8 mouse cellular contexts compared by ENCODE assay signal in the genomic region with DNA sequence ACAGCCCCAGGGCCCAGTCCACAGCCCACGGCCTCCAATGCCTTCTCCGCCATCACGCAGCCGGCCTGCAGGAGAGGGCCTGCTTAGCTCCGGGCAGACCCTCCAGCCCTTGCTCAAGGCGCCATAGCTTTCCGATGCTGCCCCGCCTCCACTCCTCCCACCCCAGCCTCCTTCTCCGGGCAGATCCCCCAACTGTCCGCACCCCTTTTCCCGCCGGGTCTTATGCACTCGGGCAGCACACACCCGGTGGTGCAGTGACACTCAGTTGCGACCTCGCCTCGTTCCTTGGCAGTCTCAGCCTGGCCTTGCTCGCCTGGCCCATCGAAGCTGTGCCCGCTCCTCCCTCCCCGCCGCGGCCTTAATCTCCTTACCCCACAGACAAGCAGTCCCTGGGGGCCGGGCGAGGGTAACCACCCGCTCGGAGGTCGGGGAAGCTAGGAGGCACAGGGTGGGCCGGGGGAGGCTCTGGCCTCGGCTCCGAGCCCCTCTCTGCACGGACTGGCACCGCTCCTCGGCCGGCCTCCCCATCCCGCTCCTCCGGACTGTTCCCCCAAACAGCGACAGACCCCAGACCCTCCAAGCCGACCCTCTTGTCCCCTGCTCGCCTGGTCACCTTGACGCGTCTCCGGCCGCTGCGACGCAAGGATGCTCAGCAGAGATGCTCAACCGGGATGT. TPM values are rescaled to one million over a fixed set of nuclear protein-coding genes. Genes with fewer than 3 reads are reported as not detected.
DNase-seq lines count a peak whose midpoint lies in the region; ATAC-seq and TF ChIP-seq lines count a peak whose summit lies in the region.

No protein-coding gene starts in this region.

- peaks cover 21% of the 10 kb centered on the region for H3K36me3 ChIP-seq in embryonic facial prominence, embryonic 14.5 days (ENCODE audit: control insufficient read depth, insufficient read depth, low read length)
- peaks cover 13% of the 10 kb centered on the region; the same call in 1 of the 2 replicates for H3K36me3 ChIP-seq in intestine, embryonic 14.5 days (ENCODE audit: control insufficient read depth, insufficient read depth, low read length)
- peaks cover 30% of the 10 kb centered on the region for H3K36me3 ChIP-seq in midbrain, embryonic 10.5 days
- H3K36me3 ChIP-seq in splenic B cell, adult 2 months (ENCODE audit: control insufficient read depth, insufficient read depth, low read length, poor library complexity, severe bottlenecking) = peaks cover 2% of the 10 kb centered on the region; the same call in 1 of the 2 replicates

- peak overlapping the region; percentile 80 for H3K4me2 ChIP-seq in embryonic facial prominence, embryonic 14.5 days (ENCODE audit: low read depth, low read length)
- peak overlapping the region; percentile 97 for H3K4me2 ChIP-seq in intestine, embryonic 14.5 days (ENCODE audit: low read length)

- DNase-seq in left cerebral cortex, adult 2 months (ENCODE audit: extremely low spot score in 1 of 2, low spot score in 2 of 2) = peak in 1 of 2 experiments; percentile 47
- DNase-seq in left cerebral cortex, adult 9 months (ENCODE audit: low spot score in 2 of 2) = no peak
- DNase-seq in brain, embryonic 14.5 days (ENCODE audit: low read depth) = peak; percentile 71
- DNase-seq in embryonic facial prominence, embryonic 14.5 days (ENCODE audit: low spot score) = peak; percentile 39
- DNase-seq in intestine, embryonic 14.5 days (ENCODE audit: low spot score) = peak; percentile 80
- no peak for DNase-seq in midbrain, embryonic 10.5 days (ENCODE audit: low spot score)
- DNase-seq in splenic B cell, adult 2 months (ENCODE audit: low read depth, low spot score) = peak; percentile 29
- DNase-seq in gastrocnemius, postnatal 14 days = no peak

- H3K4me1 ChIP-seq in embryonic facial prominence, embryonic 14.5 days (ENCODE audit: control insufficient read depth, insufficient read depth, low read length) = peaks cover 11% of the 10 kb centered on the region; the same call in 1 of the 2 replicates
- H3K4me1 ChIP-seq in intestine, embryonic 14.5 days (replicated peaks; ENCODE audit: control insufficient read depth, insufficient read depth, low read length) = peaks cover 14% of the 10 kb centered on the region; the same call in 1 of the 2 replicates
- H3K4me1 ChIP-seq in midbrain, embryonic 10.5 days = peaks cover 40% of the 10 kb centered on the region

- TF ChIP-seq POLR2A in brain, embryonic 14.5 days (IDR thresholded peaks at IDR 0.05; ENCODE audit: borderline replicate concordance, extremely low read depth, insufficient read depth, insufficient read length, poor library complexity, severe bottlenecking) = 0 out of 2 replicates have a peak, but pooled peaks have one; percentile 2

- H3K9ac ChIP-seq in embryonic facial prominence, embryonic 14.5 days (ENCODE audit: low read depth, low read length) = peak overlapping the region; percentile 74
- H3K9ac ChIP-seq in intestine, embryonic 14.5 days (ENCODE audit: low read length) = peak overlapping the region; percentile 58

- peak overlapping the region; percentile 90 for H3K4me3 ChIP-seq in left cerebral cortex, adult 2 months
- H3K4me3 ChIP-seq in embryonic facial prominence, embryonic 14.5 days (ENCODE audit: low read depth, low read length) = peak overlapping the region; percentile 55
- peak overlapping the region; percentile 62 for H3K4me3 ChIP-seq in intestine, embryonic 14.5 days (ENCODE audit: low read depth, low read length)
- peak overlapping the region; percentile 82 for H3K4me3 ChIP-seq in midbrain, embryonic 10.5 days

- ATAC-seq in embryonic facial prominence, embryonic 14.5 days (ENCODE audit: low read depth) = peak; percentile 62
- ATAC-seq in intestine, embryonic 14.5 days (replicated peaks; ENCODE audit: low FRiP score, low TSS enrichment, low read depth) = peak; percentile 41

- H3K27me3 ChIP-seq in embryonic facial prominence, embryonic 14.5 days (replicated peaks; ENCODE audit: control insufficient read depth, insufficient read depth, low read length) = peaks cover 34% of the 10 kb centered on the region
- H3K27me3 ChIP-seq in intestine, embryonic 14.5 days (replicated peaks; ENCODE audit: control insufficient read depth, insufficient read depth, low read length) = peaks cover 27% of the 10 kb centered on the region; the same call in 1 of the 2 replicates
- peaks cover 46% of the 10 kb centered on the region for H3K27me3 ChIP-seq in midbrain, embryonic 10.5 days (ENCODE audit: low read depth, poor library complexity, severe bottlenecking)
- H3K27me3 ChIP-seq in splenic B cell, adult 2 months (ENCODE audit: control insufficient read depth, insufficient read depth, low read length, poor library complexity, severe bottlenecking) = no peaks in the 10 kb centered on the region

- intact Hi-C loops in left cerebral cortex, adult 2 months (cut with DNase I) = loop anchor here (1.0 kb wide), 1 partner anchor 53 kb away; the partner anchor contains the start of gene Cbl
- intact Hi-C loops in gastrocnemius, postnatal 14 days (cut with DNase I; ENCODE audit: low total_unique reads) = no loop called here

- TF ChIP-seq CTCF in left cerebral cortex, adult 2 months (IDR thresholded peaks at IDR 0.05) = no peak
- TF ChIP-seq CTCF in brain, embryonic 14.5 days (IDR thresholded peaks at IDR 0.05; ENCODE audit: borderline replicate concordance, extremely low read depth, insufficient read depth, insufficient read length) = no peak

- WGBS in embryonic facial prominence, embryonic 14.5 days = under 1% methylated on average over 29 of the region's 47 CpGs
- WGBS in intestine, embryonic 14.5 days = 1% methylated on average over 47 of the region's 47 CpGs
- WGBS in midbrain, embryonic 10.5 days = under 1% methylated on average over 47 of the region's 47 CpGs

- H3K9me3 ChIP-seq in embryonic facial prominence, embryonic 14.5 days (ENCODE audit: control insufficient read depth, low read length) = no peaks in the 10 kb centered on the region
- H3K9me3 ChIP-seq in intestine, embryonic 14.5 days (ENCODE audit: control insufficient read depth, low read length) = no peaks in the 10 kb centered on the region
- H3K9me3 ChIP-seq in midbrain, embryonic 10.5 days (replicated peaks) = peaks cover 8% of the 10 kb centered on the region; the same call in 1 of the 2 replicates

- peak overlapping the region; percentile 88 for H3K27ac ChIP-seq in left cerebral cortex, adult 2 months
- H3K27ac ChIP-seq in embryonic facial prominence, embryonic 14.5 days (replicated peaks; ENCODE audit: low read depth, low read length) = no peak overlapping the region
- no peak overlapping the region for H3K27ac ChIP-seq in intestine, embryonic 14.5 days (ENCODE audit: low read depth)
- peak overlapping the region; percentile 79 for H3K27ac ChIP-seq in midbrain, embryonic 10.5 days (replicated peaks)

RNA-seq across cellular contexts. Expression of gene Abcg4, which starts 0.9 kb away (rescaled TPM):
- total RNA-seq in left cerebral cortex, adult 2 months (2021) = 10 to 100 TPM; 62.1 TPM
- 72.9 and 77.1 TPM in 2 replicates for polyA plus RNA-seq in brain, embryonic 14.5 days (2012; rRNA removed)
- 4.5 and 5.1 TPM in 2 replicates for polyA plus RNA-seq in embryonic facial prominence, embryonic 14.5 days (2014; fragmentation: Nextera tagmentation; extraction: Ambion mirVana)
- polyA plus RNA-seq in intestine, embryonic 14.5 days (2014; fragmentation: Nextera tagmentation; extraction: Ambion mirVana) = 3.6 and 4.1 TPM in 2 replicates
- 6.4 and 8.6 TPM in 2 replicates for polyA plus RNA-seq in midbrain, embryonic 10.5 days (2016; fragmentation: Nextera tagmentation; extraction: Ambion mirVana)
- under 1 TPM; 0.58 to 0.94 TPM for total RNA-seq in gastrocnemius, postnatal 14 days (2021)

RNA-seq across cellular contexts. Expression of gene Hinfp, which starts 17.9 kb away (rescaled TPM):
- 10 to 100 TPM; 28.9 to 29.3 TPM for total RNA-seq in left cerebral cortex, adult 2 months (2021)
- 44.2 and 47.6 TPM in 2 replicates for polyA plus RNA-seq in brain, embryonic 14.5 days (2012; rRNA removed)
- 15.6 and 18.7 TPM in 2 replicates for polyA plus RNA-seq in embryonic facial prominence, embryonic 14.5 days (2014; fragmentation: Nextera tagmentation; extraction: Ambion mirVana)
- polyA plus RNA-seq in intestine, embryonic 14.5 days (2014; fragmentation: Nextera tagmentation; extraction: Ambion mirVana) = 18.5 and 22.9 TPM in 2 replicates
- polyA plus RNA-seq in midbrain, embryonic 10.5 days (2016; fragmentation: Nextera tagmentation; extraction: Ambion mirVana) = 29.4 and 35.8 TPM in 2 replicates
- 1 to 10 TPM; 5.8 to 6.0 TPM for total RNA-seq in gastrocnemius, postnatal 14 days (2021)

RNA-seq across cellular contexts. Expression of gene Nlrx1, which starts 19.1 kb away (rescaled TPM):
- 10 to 100 TPM in 1 of 2 experiments, 1 to 10 TPM in 1; 8.7 to 13.3 TPM for total RNA-seq in left cerebral cortex, adult 2 months (2021)
- 4.0 and 4.5 TPM in 2 replicates for polyA plus RNA-seq in brain, embryonic 14.5 days (2012; rRNA removed)
- 9.7 and 13.2 TPM in 2 replicates for polyA plus RNA-seq in embryonic facial prominence, embryonic 14.5 days (2014; fragmentation: Nextera tagmentation; extraction: Ambion mirVana)
- 6.3 and 7.0 TPM in 2 replicates for polyA plus RNA-seq in intestine, embryonic 14.5 days (2014; fragmentation: Nextera tagmentation; extraction: Ambion mirVana)
- polyA plus RNA-seq in midbrain, embryonic 10.5 days (2016; fragmentation: Nextera tagmentation; extraction: Ambion mirVana) = 2.6 and 2.9 TPM in 2 replicates
- total RNA-seq in gastrocnemius, postnatal 14 days (2021) = 10 to 100 TPM; 26.0 to 26.2 TPM

RNA-seq across cellular contexts. Expression of gene C2cd2l, which starts 32.5 kb away (rescaled TPM):
- total RNA-seq in left cerebral cortex, adult 2 months (2021) = 100 to 1,000 TPM; 190 to 222 TPM
- polyA plus RNA-seq in brain, embryonic 14.5 days (2012; rRNA removed) = 58.5 and 62.1 TPM in 2 replicates
- 7.3 and 9.5 TPM in 2 replicates for polyA plus RNA-seq in embryonic facial prominence, embryonic 14.5 days (2014; fragmentation: Nextera tagmentation; extraction: Ambion mirVana)
- 5.7 and 5.8 TPM in 2 replicates for polyA plus RNA-seq in intestine, embryonic 14.5 days (2014; fragmentation: Nextera tagmentation; extraction: Ambion mirVana)
- polyA plus RNA-seq in midbrain, embryonic 10.5 days (2016; fragmentation: Nextera tagmentation; extraction: Ambion mirVana) = 8.6 and 10.8 TPM in 2 replicates
- total RNA-seq in gastrocnemius, postnatal 14 days (2021) = 10 to 100 TPM; 12.1 to 13.7 TPM

RNA-seq across cellular contexts. Expression of gene Pdzd3, which starts 36.3 kb away (rescaled TPM):
- total RNA-seq in left cerebral cortex, adult 2 months (2021) = 1 to 10 TPM in 1 of 2 experiments, under 1 TPM in 1; 0.50 to 1.2 TPM
- 0.57 and 0.78 TPM in 2 replicates for polyA plus RNA-seq in brain, embryonic 14.5 days (2012; rRNA removed)
- 0.12 and 0.15 TPM in 2 replicates for polyA plus RNA-seq in embryonic facial prominence, embryonic 14.5 days (2014; fragmentation: Nextera tagmentation; extraction: Ambion mirVana)
- polyA plus RNA-seq in intestine, embryonic 14.5 days (2014; fragmentation: Nextera tagmentation; extraction: Ambion mirVana) = 3.1 TPM in 2 replicates
- 0.06 TPM in 1 of 2 replicates, not detected in the other for polyA plus RNA-seq in midbrain, embryonic 10.5 days (2016; fragmentation: Nextera tagmentation; extraction: Ambion mirVana)
- total RNA-seq in gastrocnemius, postnatal 14 days (2021) = under 1 TPM; 0.86 to 0.98 TPM

Comparison
In these comparisons a context has a peak if more than half of its experiments do, and no peak if none do; other contexts are left out.
1. DNase-seq: peak in brain, embryonic 14.5 days (single experiment), embryonic facial prominence, embryonic 14.5 days (single experiment), intestine, embryonic 14.5 days (single experiment) and splenic B cell, adult 2 months (single experiment); none in left cerebral cortex, adult 9 months (0 of 2), midbrain, embryonic 10.5 days (single experiment) and gastrocnemius, postnatal 14 days (single experiment).
2. H3K27ac ChIP-seq: peak in left cerebral cortex, adult 2 months (single experiment) and midbrain, embryonic 10.5 days (single experiment); none in embryonic facial prominence, embryonic 14.5 days (single experiment) and intestine, embryonic 14.5 days (single experiment).
3. Peak in every context shown above with its lines, with median percentiles within 50 percentile points of each other: H3K4me3 ChIP-seq.